Mouse (Mus musculus) thymus, adult 18-20 months (tissue): ENCODE results near the gene Brms1l.

Experiments used
- DNase-seq, 2 experiments: peaks; one replicate each; pipeline ENCODE4 v3.0.0; 2022; ENCODE audit warnings: mixed read lengths in 2 of 2

Brms1l gene

DNA sequence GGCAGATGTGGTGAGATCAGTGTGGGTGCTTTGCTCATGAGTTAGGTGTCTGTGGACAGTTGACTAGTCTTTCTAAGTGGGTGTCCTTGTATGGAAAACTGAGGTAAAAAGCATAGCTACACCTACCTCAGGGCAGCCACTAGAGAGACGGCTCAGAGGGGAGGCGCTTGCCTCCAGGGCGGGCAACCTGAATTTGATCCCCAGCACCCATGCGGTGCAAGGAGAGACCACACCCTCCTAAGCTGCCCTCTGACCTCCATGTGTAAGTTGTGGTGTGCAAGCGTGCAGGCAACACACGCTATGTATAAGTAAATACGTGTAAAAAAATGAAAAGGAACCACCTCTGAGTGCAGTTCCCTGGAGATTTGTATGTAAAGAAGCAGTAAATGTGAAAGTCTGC, 24.5 kb downstream of the Brms1l start:
- DNase-seq, result no peak

DNA sequence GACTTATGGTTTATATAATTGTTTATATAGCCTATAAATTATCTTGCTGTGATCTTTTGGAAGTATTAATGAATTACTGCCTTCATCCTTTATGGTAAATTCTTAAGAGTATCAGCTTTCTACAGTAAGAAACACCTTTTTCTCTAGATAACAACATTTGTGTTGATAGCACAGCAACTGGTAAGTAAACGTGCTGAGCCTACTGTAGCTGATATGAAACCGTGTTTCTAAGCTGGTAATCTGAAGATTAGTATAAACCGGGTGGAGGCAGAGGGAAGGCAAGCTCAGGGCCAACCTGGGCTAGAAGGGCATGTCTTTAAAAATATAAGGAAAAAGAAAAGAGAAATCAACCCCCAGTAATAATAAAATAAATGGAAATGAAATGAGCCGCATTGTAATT, 31.6 kb downstream of the Brms1l start:
- DNase-seq, result no peak

DNA sequence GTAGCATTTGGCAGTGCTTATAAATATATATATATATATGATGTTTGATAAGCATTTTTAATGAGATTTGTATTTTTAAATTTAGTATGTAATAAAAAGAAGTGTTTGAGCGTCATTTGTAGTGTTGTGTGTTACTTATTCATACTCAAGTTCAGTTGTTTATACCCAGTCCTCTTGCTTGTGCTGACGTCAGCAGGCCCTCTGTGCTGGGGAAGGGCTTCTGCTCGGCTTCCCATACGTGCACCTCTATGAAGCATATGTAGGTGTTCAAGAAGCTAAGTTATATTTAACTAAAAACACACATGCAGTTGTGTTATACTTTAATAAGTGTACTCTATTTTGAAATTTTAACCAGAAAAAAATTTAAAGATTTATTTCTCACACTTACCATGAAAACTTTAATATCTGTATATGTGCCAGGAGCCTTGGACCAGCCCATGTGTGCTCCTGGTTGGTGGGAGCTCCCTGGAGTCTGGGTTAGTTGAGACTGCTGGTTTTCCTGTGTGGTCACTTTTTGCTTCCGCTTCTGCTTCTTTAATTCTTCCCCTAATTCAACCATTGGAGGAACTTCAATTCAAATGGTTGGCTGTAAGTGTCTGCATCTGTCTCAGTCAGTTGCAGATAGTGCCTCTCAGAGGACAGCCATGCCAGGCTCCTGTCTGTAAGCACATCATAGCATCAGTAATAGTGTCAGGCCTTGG, 33.6 kb downstream of the Brms1l start:
- no peak for DNase-seq

DNA sequence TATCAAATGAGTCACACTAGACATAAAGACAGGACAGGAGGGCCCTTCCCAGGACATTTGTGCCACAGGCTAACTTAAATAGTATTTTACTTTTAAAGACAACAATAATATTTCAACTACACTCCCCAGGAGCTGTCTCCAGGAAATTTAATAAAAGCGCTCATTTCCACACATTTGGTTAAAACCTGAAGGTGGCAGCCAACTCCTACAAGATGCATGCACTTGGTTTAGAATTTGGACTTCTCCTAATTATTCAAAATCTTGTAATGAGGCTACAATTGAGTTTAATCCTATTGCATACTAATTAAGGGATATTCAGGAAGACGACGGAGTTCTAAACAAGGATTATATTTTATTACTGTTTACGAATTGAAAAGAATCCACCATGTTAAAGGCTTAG, 49.3 kb downstream of the Brms1l start:
- no peak for DNase-seq

DNA sequence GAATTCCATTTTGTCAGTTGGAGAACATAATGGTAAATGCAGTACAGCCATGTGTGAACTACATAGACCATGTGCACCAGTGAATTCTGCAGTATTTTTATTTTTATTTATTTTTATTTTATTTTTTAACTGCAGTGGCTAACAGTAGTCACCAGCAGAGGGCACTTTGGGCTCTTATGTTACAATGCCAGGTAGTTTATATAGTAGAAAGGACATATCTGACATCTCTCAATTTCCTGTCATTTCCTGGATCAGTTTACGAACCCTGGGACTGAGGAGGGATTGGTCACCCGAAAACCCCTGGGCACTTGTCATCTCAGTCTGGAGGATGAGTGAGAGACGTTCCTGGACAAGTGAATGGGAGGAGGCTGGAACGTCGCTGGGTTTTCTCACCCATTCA, 52.4 kb downstream of the Brms1l start:
- no peak for DNase-seq

DNA sequence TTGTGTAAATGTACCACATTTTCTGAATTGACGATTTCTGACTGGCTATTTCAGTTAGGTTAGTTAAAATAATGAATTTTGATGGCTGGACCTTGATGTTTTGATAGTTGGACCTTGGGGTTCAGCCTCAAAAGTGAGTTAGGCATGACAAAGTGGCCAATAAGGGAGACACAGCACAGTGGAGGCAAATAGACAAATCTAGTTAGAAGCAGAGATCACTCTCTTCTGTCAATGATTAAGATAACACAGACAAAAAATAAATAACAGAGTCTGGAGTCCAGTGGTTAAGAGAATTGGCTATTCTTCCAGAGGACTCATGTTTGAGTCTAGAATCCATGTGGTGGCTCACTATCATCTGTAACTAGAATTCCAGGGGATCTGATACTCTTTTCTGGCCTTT, 68.7 kb downstream of the Brms1l start:
- DNase-seq, result no peak

DNA sequence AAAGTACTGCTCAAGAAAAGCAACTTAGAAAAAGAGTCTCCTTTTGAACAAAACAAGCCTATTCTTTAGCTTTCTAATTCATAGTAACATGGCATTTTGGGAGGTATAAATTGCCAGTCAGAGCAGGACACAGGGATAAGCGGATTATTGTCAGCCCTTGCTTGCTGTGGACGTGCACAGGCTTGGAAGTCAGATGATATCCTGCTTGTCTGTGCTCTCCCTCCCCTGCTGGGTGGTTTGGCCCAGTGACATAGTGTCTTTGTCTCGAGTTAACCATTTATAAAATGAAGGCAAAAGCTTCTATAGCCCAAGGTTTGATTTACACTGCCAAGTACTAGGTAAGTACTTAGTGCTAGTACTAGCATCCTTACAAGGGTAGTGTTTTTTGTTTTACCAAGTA, 76.0 kb downstream of the Brms1l start:
- no peak for DNase-seq

DNA sequence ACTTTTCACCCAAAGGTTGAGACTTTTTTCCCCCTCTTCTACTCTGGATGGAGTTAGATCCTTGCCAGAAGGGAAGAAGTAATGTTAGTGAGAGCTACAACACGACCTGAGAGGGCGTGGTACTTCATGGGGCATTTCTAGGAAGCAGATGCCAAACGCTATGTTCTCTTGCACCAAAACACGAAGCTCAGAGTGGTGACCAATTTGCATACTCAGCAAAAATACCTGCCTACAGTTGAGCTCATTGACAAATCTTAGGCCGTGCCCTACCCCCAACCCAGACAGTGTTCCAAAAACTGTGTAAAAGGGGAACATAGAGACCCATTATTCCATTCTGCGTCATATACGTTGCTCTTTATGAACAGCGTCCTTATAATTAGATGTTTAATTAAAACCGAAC, 77.1 kb downstream of the Brms1l start:
- DNase-seq, result no peak

DNA sequence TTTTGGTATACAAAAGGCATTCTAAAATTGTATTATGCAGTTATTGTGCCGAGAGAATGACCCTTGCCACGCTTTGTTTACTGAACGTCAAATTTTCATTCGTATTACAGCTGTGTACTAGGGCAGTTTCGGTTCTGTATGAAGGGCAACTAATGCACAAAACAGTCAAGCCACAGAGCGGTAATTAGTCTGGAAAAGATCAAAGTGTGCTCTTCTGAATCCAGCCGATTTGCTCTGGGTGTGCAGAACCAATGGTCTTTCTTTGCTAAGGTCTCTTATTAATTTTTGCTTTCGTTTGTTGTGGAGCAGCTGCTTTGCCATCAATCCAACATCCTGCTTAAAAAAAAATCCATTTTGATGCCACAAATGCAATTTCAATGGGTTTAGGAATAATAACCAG, 80.1 kb downstream of the Brms1l start:
- no peak for DNase-seq

DNA sequence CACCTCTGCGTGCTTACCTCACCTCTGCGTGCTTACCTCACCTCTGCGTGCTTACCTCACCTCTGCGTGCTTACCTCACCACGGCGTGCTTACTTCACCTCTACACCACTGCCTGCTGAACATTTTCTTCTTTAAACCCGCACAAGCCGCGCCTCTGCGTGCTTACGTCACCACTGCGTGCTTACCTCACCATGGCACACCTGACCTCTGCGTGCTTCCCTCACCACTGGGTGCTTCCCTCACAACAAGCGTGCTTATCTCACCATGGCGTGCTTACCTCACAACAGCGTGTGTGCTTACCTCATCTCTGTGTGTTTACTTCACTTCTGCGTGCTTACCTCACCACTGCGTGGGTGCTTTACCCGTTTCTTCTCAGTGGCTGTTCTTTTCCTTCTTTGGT, 80.9 kb downstream of the Brms1l start:
- DNase-seq, result no peak
